Mouse (Mus musculus): ENCODE data around the gene Ipcef1. TPM values are rescaled to one million over a fixed set of nuclear protein-coding genes. Genes with fewer than 3 reads are reported as not detected.

The Ipcef1 gene
- total and polyA plus RNA-seq, 3 experiments = 1.7 to 6.8 (median 4.1) TPM

DNA sequence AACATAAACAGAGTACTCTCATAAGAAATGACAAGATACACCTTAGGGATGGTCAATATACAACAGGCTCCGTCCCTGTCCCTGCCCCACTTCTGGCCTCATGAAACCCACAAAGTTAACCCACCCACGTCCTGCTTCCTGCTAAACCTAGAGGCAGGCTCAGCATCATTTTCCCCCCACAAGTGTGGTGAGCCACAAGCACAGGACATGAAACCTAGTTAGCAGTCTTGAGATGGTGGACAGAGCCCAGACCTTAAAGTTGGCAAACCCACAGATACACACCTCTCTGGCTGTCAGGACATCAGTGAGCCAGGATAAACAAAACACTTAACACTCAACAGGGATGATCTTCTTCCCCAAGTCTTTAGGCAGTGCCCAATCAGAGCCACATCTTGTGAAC is 95.9 kb downstream of the Ipcef1 start:
- H3K9me3 ChIP-seq (replicated peaks; ENCODE audit: low read length) = no peaks in the 10 kb centered on the region
- no peak overlapping the region for H3K27ac ChIP-seq (ENCODE audit: insufficient read depth, low read depth)
- H3K9ac ChIP-seq (ENCODE audit: insufficient read depth, low read depth) = no peak overlapping the region
- peaks cover 0 to 7% of the 10 kb centered on the region in 2 experiments; a peak in 2 of 4 replicates for H3K4me1 ChIP-seq (ENCODE audit: control insufficient read depth in 1 of 2, insufficient read depth in 2 of 2)
- DNase-seq (ENCODE audit: extremely low read depth) = no peak
- in situ Hi-C loops (cut with MboI; ENCODE audit: low pct_ligation_motif_present, low pct_unique_long_range_greater_than_20kb, low sequenced_read_pairs) (no loop called here), dilution Hi-C loops (cut with MboI; ENCODE audit: extremely low pct_ligation_motif_present, extremely low pct_unique_long_range_greater_than_20kb, low sequenced_read_pairs) (no loop called here)
- no peaks in the 10 kb centered on the region for H3K36me3 ChIP-seq (replicated peaks in 1 of 2; ENCODE audit: control insufficient read depth in 1 of 2, insufficient read depth in 1 of 2, low read length in 1 of 2)
- no peak overlapping the region for H3K4me2 ChIP-seq (ENCODE audit: insufficient read depth, low read depth, poor library complexity, severe bottlenecking)
- H3K79me2 ChIP-seq (replicated peaks; ENCODE audit: control insufficient read depth, extremely low read depth, insufficient read depth, poor library complexity, severe bottlenecking) = no peaks in the 10 kb centered on the region
- TF ChIP-seq MYC (IDR thresholded peaks at IDR 0.05; ENCODE audit: low read depth, low read length) = no peak
- no peak for TF ChIP-seq ELF1 (IDR thresholded peaks at IDR 0.05; ENCODE audit: low read depth, low read length)
- TF ChIP-seq EP300 (IDR thresholded peaks at IDR 0.05; ENCODE audit: low read length) = no peak
- TF ChIP-seq UBTF (IDR thresholded peaks at IDR 0.05; ENCODE audit: low read depth, low read length) = no peak
- TF ChIP-seq CTCF (conservative IDR thresholded peaks at IDR 0.05 in 1 of 2, IDR thresholded peaks at IDR 0.05 in 1 of 2; ENCODE audit: low read depth in 2 of 2, low read length in 2 of 2) = no peak
- no peak overlapping the region for H3K4me3 ChIP-seq (replicated peaks in 1 of 3; ENCODE audit: low read depth in 2 of 3, low read length in 2 of 3, poor library complexity in 1 of 3)
- H3K27me3 ChIP-seq (replicated peaks) = no peaks in the 10 kb centered on the region

GRCm38 (mm10) chr10:6954533-6954932 is 97.7 kb downstream of the Ipcef1 start:
- Histone ChIP-seq H3K9ac (ENCODE audit: insufficient read depth, low read depth) (no peak overlapping the region), H3K79me2 (replicated peaks; ENCODE audit: control insufficient read depth, extremely low read depth, insufficient read depth, poor library complexity, severe bottlenecking) (no peaks in the 10 kb centered on the region), H3K4me2 (ENCODE audit: insufficient read depth, low read depth, poor library complexity, severe bottlenecking) (no peak overlapping the region)

DNA sequence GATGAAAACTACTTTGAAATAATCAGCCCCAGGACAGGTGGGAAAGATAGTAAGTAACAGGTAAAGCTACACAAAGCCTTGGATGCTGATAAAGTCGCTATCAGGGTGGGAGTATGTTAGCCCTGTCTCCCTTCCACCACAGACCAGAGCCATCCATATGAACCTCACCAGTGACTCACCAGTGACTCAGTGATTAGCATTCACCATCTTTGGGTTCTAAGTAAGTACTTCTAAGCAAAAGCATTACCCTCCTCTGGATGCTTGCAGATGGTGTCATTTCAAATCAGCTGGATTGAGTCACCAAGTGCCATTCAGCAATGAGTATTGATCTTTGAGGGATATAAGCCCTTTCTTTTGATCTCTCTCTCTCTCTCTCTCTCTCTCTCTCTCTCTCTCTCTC is 99.2 kb downstream of the Ipcef1 start:
- in situ Hi-C loops (cut with MboI; ENCODE audit: low pct_ligation_motif_present, low pct_unique_long_range_greater_than_20kb, low sequenced_read_pairs) = no loop called here
- Histone ChIP-seq H3K27me3 (replicated peaks) (no peaks in the 10 kb centered on the region), H3K4me1 (ENCODE audit: control insufficient read depth in 1 of 2, insufficient read depth in 2 of 2) (peaks cover 0 to 7% of the 10 kb centered on the region in 2 experiments; a peak in 2 of 4 replicates), H3K9me3 (replicated peaks; ENCODE audit: low read length) (no peaks in the 10 kb centered on the region), H3K36me3 (replicated peaks in 1 of 2; ENCODE audit: control insufficient read depth in 1 of 2, insufficient read depth in 1 of 2, low read length in 1 of 2) (no peaks in the 10 kb centered on the region), H3K79me2 (replicated peaks; ENCODE audit: control insufficient read depth, extremely low read depth, insufficient read depth, poor library complexity, severe bottlenecking) (no peaks in the 10 kb centered on the region), H3K9ac (ENCODE audit: insufficient read depth, low read depth) (no peak overlapping the region), H3K4me3 (replicated peaks in 1 of 3; ENCODE audit: low read depth in 2 of 3, low read length in 2 of 3, poor library complexity in 1 of 3) (no peak overlapping the region), H3K4me2 (ENCODE audit: insufficient read depth, low read depth, poor library complexity, severe bottlenecking) (no peak overlapping the region), H3K27ac (ENCODE audit: insufficient read depth, low read depth) (no peak overlapping the region)
- dilution Hi-C loops (cut with MboI; ENCODE audit: extremely low pct_ligation_motif_present, extremely low pct_unique_long_range_greater_than_20kb, low sequenced_read_pairs) = no loop called here
- no peak for TF ChIP-seq NRF1 (IDR thresholded peaks at IDR 0.05; ENCODE audit: low read depth, low read length)
- no peak for TF ChIP-seq JUN (IDR thresholded peaks at IDR 0.05; ENCODE audit: insufficient read depth, low read depth, low read length)
- no peak for TF ChIP-seq JUND (conservative IDR thresholded peaks at IDR 0.05; ENCODE audit: low read depth, low read length)
- no peak for TF ChIP-seq BHLHE40 (IDR thresholded peaks at IDR 0.05; ENCODE audit: low read depth, low read length)
- TF ChIP-seq MXI1 (IDR thresholded peaks at IDR 0.05; ENCODE audit: low read depth, low read length) = no peak
- no peak for TF ChIP-seq E2F4 (IDR thresholded peaks at IDR 0.05; ENCODE audit: insufficient replicate concordance, low read depth, low read length)
- TF ChIP-seq PAX5 (IDR thresholded peaks at IDR 0.05; ENCODE audit: low read length) = no peak
- no peak for TF ChIP-seq TCF12 (IDR thresholded peaks at IDR 0.05; ENCODE audit: low read depth, low read length)
- TF ChIP-seq MAFK (IDR thresholded peaks at IDR 0.05; ENCODE audit: insufficient replicate concordance, low read length) = no peak
- no peak for TF ChIP-seq ZKSCAN1 (IDR thresholded peaks at IDR 0.05; ENCODE audit: borderline replicate concordance, low read depth, low read length)
- TF ChIP-seq RAD21 (IDR thresholded peaks at IDR 0.05; ENCODE audit: low read depth, low read length) = no peak
- TF ChIP-seq RCOR1 (conservative IDR thresholded peaks at IDR 0.05; ENCODE audit: low read depth, low read length) = no peak
- no peak for TF ChIP-seq MAZ (IDR thresholded peaks at IDR 0.05; ENCODE audit: low read depth, low read length)
- TF ChIP-seq ZNF384 (IDR thresholded peaks at IDR 0.05; ENCODE audit: low read depth, low read length) = no peak
- TF ChIP-seq ZMIZ1 (IDR thresholded peaks at IDR 0.05; ENCODE audit: low read depth, low read length) = no peak
- no peak for DNase-seq (ENCODE audit: extremely low read depth)

More at GRCm38 (mm10) chr10:6954533-6954932, 97.7 kb downstream of the Ipcef1 start:
- H3K4me1 ChIP-seq (ENCODE audit: control insufficient read depth in 1 of 2, insufficient read depth in 2 of 2) = peaks cover 0 to 7% of the 10 kb centered on the region in 2 experiments; a peak in 2 of 4 replicates
- TF ChIP-seq ELF1 (IDR thresholded peaks at IDR 0.05; ENCODE audit: low read depth, low read length) (no peak), CHD2 (IDR thresholded peaks at IDR 0.05; ENCODE audit: low read length) (no peak), RCOR1 (conservative IDR thresholded peaks at IDR 0.05; ENCODE audit: low read depth, low read length) (no peak), SMC3 (IDR thresholded peaks at IDR 0.05; ENCODE audit: low read depth, low read length) (no peak)
- no peak for DNase-seq (ENCODE audit: extremely low read depth)
- H3K9me3 ChIP-seq (replicated peaks; ENCODE audit: low read length) = no peaks in the 10 kb centered on the region
- H3K4me3 ChIP-seq (replicated peaks in 1 of 3; ENCODE audit: low read depth in 2 of 3, low read length in 2 of 3, poor library complexity in 1 of 3) = no peak overlapping the region
- dilution Hi-C loops (cut with MboI; ENCODE audit: extremely low pct_ligation_motif_present, extremely low pct_unique_long_range_greater_than_20kb, low sequenced_read_pairs) = no loop called here
- H3K27ac ChIP-seq (ENCODE audit: insufficient read depth, low read depth) = no peak overlapping the region
- no peaks in the 10 kb centered on the region for H3K27me3 ChIP-seq (replicated peaks)
- in situ Hi-C loops (cut with MboI; ENCODE audit: low pct_ligation_motif_present, low pct_unique_long_range_greater_than_20kb, low sequenced_read_pairs) = no loop called here
- no peaks in the 10 kb centered on the region for H3K36me3 ChIP-seq (replicated peaks in 1 of 2; ENCODE audit: control insufficient read depth in 1 of 2, insufficient read depth in 1 of 2, low read length in 1 of 2)

Data from CH12.LX (cell line).